Comparison of ENCODE assay signal across 13 mouse cellular contexts in genomic region chr4:88270408-88271067, GRCm38 (mm10).
DNase-seq lines count a peak whose midpoint lies in the region; ATAC-seq lines count a peak whose summit lies in the region.
"Had no signal": no experiment of that assay in that cellular context is flagged by ENCODE, and none has a peak within 500 bp of the region (broad histone marks: within the 10 kb centered on the region; RNA-seq: fewer than 3 reads in every experiment).

No protein-coding gene starts in this region.

- 79% methylated on average over 7 of the region's 7 CpGs for WGBS in forebrain, embryonic 16.5 days

- peaks cover 1% of the 10 kb centered on the region; the same call in 1 of the 2 replicates for H3K4me1 ChIP-seq in forebrain, embryonic 16.5 days (replicated peaks; ENCODE audit: control insufficient read depth, insufficient read depth, low read length)

- H3K36me3 ChIP-seq in forebrain, embryonic 16.5 days (ENCODE audit: control insufficient read depth, insufficient read depth), result no peaks in the 10 kb centered on the region
- H3K36me3 ChIP-seq: heart, embryonic 13.5 days had no signal

- no peaks in the 10 kb centered on the region for H3K27me3 ChIP-seq in forebrain, embryonic 16.5 days (replicated peaks; ENCODE audit: control insufficient read depth, insufficient read depth, low read length)
- H3K27me3 ChIP-seq: heart, embryonic 13.5 days had no signal

- no peak overlapping the region for H3K27ac ChIP-seq in forebrain, embryonic 16.5 days (ENCODE audit: low read length)
- H3K27ac ChIP-seq: heart, embryonic 13.5 days had no signal

- ATAC-seq in CD4-positive, CD25-positive, alpha-beta regulatory T cell, adult 4 months, result peak; percentile 39
- ATAC-seq in forebrain, embryonic 16.5 days, result no peak
- ATAC-seq: forebrain, embryonic 14.5 days had no signal

- H3K9me3 ChIP-seq in forebrain, embryonic 16.5 days (ENCODE audit: control insufficient read depth, low read length), result no peaks in the 10 kb centered on the region
- H3K9me3 ChIP-seq: heart, embryonic 13.5 days had no signal

- H3K4me3 ChIP-seq in forebrain, embryonic 16.5 days (replicated peaks; ENCODE audit: low read length), result no peak overlapping the region
- H3K4me3 ChIP-seq: heart, embryonic 13.5 days had no signal

- DNase-seq in brain, adult 2 months (ENCODE audit: low read depth, low spot score), result peak; percentile 78
- DNase-seq in cerebellum, postnatal 14 days, result peak; percentile 80 to 89
- DNase-seq in naive thymus-derived CD4-positive, alpha-beta T cell, adult 2 months (ENCODE audit: low read depth), result peak; percentile 17
- no peak for DNase-seq in adrenal gland, adult 18-20 months (ENCODE audit: low spot score in 2 of 2)
- no peak for DNase-seq in layer of hippocampus, postnatal 14 days (ENCODE audit: low spot score in 2 of 2)
- no peak for DNase-seq in heart, adult 18-20 months
- DNase-seq: adrenal gland, adult 8-10 months; heart, postnatal 4 days; lung, adult 2 months had no signal

- H3K4me2 ChIP-seq in forebrain, embryonic 16.5 days (ENCODE audit: low read length), result no peak overlapping the region
- H3K4me2 ChIP-seq: heart, embryonic 13.5 days had no signal

- H3K9ac ChIP-seq in forebrain, embryonic 16.5 days (replicated peaks; ENCODE audit: low read depth, low read length), result no peak overlapping the region
- H3K9ac ChIP-seq: heart, embryonic 13.5 days had no signal

Comparison
In these comparisons a context has a peak if more than half of its experiments do, and no peak if none do; other contexts are left out.
1. DNase-seq: peak in brain, adult 2 months (single experiment), cerebellum, postnatal 14 days (2 of 2) and naive thymus-derived CD4-positive, alpha-beta T cell, adult 2 months (single experiment); none in adrenal gland, adult 18-20 months (0 of 2), layer of hippocampus, postnatal 14 days (0 of 2) and heart, adult 18-20 months (0 of 2).